Mouse (Mus musculus): Measurements from ENCODE around the gene Mphosph9. TPM values are rescaled to one million over a fixed set of nuclear protein-coding genes. Genes with fewer than 3 reads are reported as not detected.
A peak's percentile ranks its signal among the peaks of the same experiment; 100 is the strongest.
"Not testable (repeated sequence)": the region's sequence is repeated elsewhere in the genome, so short reads cannot be mapped to it uniquely, and the experiment has no call there.

The Mphosph9 gene
- polyA plus RNA-seq, 1 experiment from 2014 or later = 10.8 TPM

DNA sequence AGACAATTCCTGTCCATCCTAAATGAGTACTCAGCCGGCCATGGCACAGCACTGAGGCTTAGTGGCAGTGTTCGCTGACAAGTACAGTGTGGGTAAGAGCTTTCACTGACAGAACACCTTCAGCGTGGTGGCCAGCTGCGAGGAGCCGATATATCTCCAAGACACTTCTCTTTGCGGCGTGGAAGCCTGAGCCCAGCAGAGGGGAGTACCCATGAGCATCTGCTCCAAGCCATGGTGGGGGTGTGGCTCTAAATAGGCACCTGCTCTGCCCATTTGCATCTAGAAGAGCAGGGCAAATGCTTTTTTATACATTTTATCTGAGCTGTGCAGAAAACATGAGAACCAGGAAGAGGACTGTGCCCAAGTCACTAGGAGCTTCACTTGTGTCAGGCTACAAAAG is 101.9 kb downstream of the Mphosph9 start:
- H3K27me3 ChIP-seq = no peaks in the 10 kb centered on the region
- no peak overlapping the region for H3K27ac ChIP-seq (replicated peaks)
- H3K9me3 ChIP-seq = no peaks in the 10 kb centered on the region
- H3K4me1 ChIP-seq (replicated peaks) = peaks cover 24% of the 10 kb centered on the region
- H3K36me3 ChIP-seq = no peaks in the 10 kb centered on the region
- H3K4me3 ChIP-seq = no peak overlapping the region
- H3K4me2 ChIP-seq = no peak overlapping the region
- 89% methylated on average over 7 of the region's 7 CpGs for WGBS
- ATAC-seq (ENCODE audit: low FRiP score, low read depth) = no peak
- H3K9ac ChIP-seq = no peak overlapping the region

GRCm38 (mm10) chr5:124224321-124225092 is 103.3 kb downstream of the Mphosph9 start:
- Histone ChIP-seq H3K4me2 (no peak overlapping the region), H3K27ac (replicated peaks) (no peak overlapping the region), H3K9ac (no peak overlapping the region), H3K4me3 (no peak overlapping the region), H3K27me3 (no peaks in the 10 kb centered on the region), H3K4me1 (replicated peaks) (peaks cover 33% of the 10 kb centered on the region), H3K9me3 (no peaks in the 10 kb centered on the region), H3K36me3 (no peaks in the 10 kb centered on the region)
- 49% methylated on average over 16 of the region's 16 CpGs for WGBS
- ATAC-seq (ENCODE audit: low FRiP score, low read depth) = no peak

- WGBS = 90% methylated on average over 8 of the region's 8 CpGs
- ATAC-seq (ENCODE audit: low FRiP score, low read depth) = no peak
- Histone ChIP-seq H3K36me3 (no peaks in the 10 kb centered on the region), H3K4me3 (no peak overlapping the region), H3K4me1 (replicated peaks) (peaks cover 40% of the 10 kb centered on the region), H3K9ac (no peak overlapping the region), H3K9me3 (no peaks in the 10 kb centered on the region), H3K27ac (replicated peaks) (no peak overlapping the region), H3K4me2 (no peak overlapping the region), H3K27me3 (no peaks in the 10 kb centered on the region)
These were observed 104.2 kb downstream of the Mphosph9 start for GRCm38 (mm10) chr5:124223574-124223973.

DNA sequence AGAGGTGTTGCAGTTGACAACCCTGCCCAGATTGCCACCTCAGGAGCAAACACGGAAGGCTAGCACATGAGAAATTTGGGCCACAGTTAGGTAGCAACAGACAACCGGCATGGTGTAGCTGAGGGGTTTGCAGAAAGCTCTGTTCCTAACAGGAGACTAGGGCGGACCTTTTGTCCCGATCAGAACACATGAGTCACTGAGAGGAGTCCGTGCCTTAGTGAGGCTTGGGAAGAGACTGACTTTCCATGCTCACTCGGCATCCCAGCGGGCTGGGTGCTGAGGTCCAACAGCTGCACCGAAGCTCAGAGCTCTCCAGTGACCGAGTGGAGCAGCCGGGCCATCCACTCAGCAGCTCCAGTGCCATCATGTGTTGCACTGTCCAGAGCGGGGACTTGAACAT is 105.1 kb downstream of the Mphosph9 start:
- 94% methylated on average over 11 of the region's 11 CpGs for WGBS
- Histone ChIP-seq H3K4me2 (no peak overlapping the region), H3K9me3 (no peaks in the 10 kb centered on the region), H3K9ac (no peak overlapping the region), H3K27me3 (no peaks in the 10 kb centered on the region), H3K4me3 (no peak overlapping the region), H3K36me3 (no peaks in the 10 kb centered on the region), H3K27ac (replicated peaks) (no peak overlapping the region), H3K4me1 (replicated peaks) (peaks cover 44% of the 10 kb centered on the region)
- no peak for ATAC-seq (ENCODE audit: low FRiP score, low read depth)

GRCm38 (mm10) chr5:124221736-124222040 is 106.1 kb downstream of the Mphosph9 start:
- Histone ChIP-seq H3K4me2 (no peak overlapping the region), H3K9me3 (no peaks in the 10 kb centered on the region), H3K36me3 (no peaks in the 10 kb centered on the region), H3K4me3 (no peak overlapping the region), H3K27me3 (no peaks in the 10 kb centered on the region), H3K27ac (replicated peaks) (no peak overlapping the region; the same call in 1 of the 2 replicates), H3K4me1 (replicated peaks) (peaks cover 41% of the 10 kb centered on the region), H3K9ac (no peak overlapping the region)
- WGBS = 81% methylated on average over 7 of the region's 7 CpGs
- 0 out of 2 replicates have a peak, but pooled peaks have one; percentile 20 for ATAC-seq (ENCODE audit: low FRiP score, low read depth)

- Histone ChIP-seq H3K4me3 (no peak overlapping the region), H3K9me3 (no peaks in the 10 kb centered on the region), H3K4me1 (replicated peaks) (peaks cover 41% of the 10 kb centered on the region), H3K4me2 (no peak overlapping the region), H3K27me3 (no peaks in the 10 kb centered on the region), H3K9ac (no peak overlapping the region), H3K36me3 (no peaks in the 10 kb centered on the region), H3K27ac (replicated peaks) (peak overlapping the region; percentile 29; the same call in 1 of the 2 replicates)
- 62% methylated on average over 7 of the region's 7 CpGs for WGBS
- 0 out of 2 replicates have a peak, but pooled peaks have one; percentile 49 for ATAC-seq (ENCODE audit: low FRiP score, low read depth)
These were observed 106.6 kb downstream of the Mphosph9 start for GRCm38 (mm10) chr5:124221037-124221735.

GRCm38 (mm10) chr5:124220551-124220950 is 107.2 kb downstream of the Mphosph9 start:
- Histone ChIP-seq H3K9me3 (no peaks in the 10 kb centered on the region), H3K4me1 (replicated peaks) (peaks cover 41% of the 10 kb centered on the region), H3K4me3 (no peak overlapping the region), H3K27ac (replicated peaks) (peak overlapping the region; percentile 29; the same call in 1 of the 2 replicates), H3K9ac (no peak overlapping the region), H3K36me3 (no peaks in the 10 kb centered on the region), H3K4me2 (no peak overlapping the region), H3K27me3 (no peaks in the 10 kb centered on the region)
- ATAC-seq (ENCODE audit: low FRiP score, low read depth) = no peak
- WGBS = 94% methylated on average over 5 of the region's 5 CpGs

DNA sequence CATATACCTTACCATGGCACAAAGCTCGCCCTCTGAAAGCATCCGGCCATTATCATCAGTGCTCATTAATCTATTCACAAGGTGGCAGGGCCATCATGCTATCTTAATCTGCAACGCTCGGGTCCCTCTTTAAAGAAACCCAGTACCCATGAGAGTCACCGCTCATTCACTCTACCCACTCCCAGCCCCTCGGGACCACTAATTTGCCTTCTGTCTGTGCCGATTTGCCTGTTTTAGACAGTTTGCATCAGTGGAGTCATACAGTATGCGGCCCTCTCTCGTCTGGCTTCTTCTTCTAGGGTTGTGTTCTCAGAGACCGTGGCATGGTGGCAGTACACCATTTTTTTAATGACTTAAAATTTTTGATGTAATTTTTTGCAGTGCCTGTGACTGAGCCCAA is 108.3 kb downstream of the Mphosph9 start:
- H3K27me3 ChIP-seq = no peaks in the 10 kb centered on the region
- no peak overlapping the region for H3K9ac ChIP-seq
- 50% methylated on average over 10 of the region's 10 CpGs for WGBS
- peaks cover 41% of the 10 kb centered on the region for H3K4me1 ChIP-seq (replicated peaks)
- no peak for ATAC-seq (ENCODE audit: low FRiP score, low read depth)
- H3K27ac ChIP-seq (replicated peaks) = no peak overlapping the region
- H3K4me2 ChIP-seq = no peak overlapping the region
- no peaks in the 10 kb centered on the region for H3K9me3 ChIP-seq
- no peaks in the 10 kb centered on the region for H3K36me3 ChIP-seq
- no peak overlapping the region for H3K4me3 ChIP-seq

DNA sequence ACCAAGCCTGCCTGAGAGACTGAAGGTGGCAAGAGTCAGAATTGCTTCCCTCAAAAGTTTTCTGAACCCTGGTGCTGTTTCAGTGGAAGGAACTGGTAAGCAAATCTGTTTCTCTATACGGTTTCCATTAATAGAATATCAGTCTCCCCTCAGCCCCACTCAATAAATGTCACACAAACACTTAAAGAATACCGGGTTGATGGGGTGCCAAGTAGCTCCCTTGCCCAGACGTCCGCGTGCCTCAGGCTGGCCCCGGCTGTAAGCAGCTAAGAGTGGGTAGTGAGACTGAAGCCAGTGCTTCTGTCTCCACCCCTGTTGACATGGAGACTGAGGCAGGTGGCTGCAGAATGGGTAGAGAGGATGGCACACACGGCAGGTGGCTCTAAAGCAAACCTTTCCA is 108.8 kb downstream of the Mphosph9 start:
- no peaks in the 10 kb centered on the region for H3K9me3 ChIP-seq
- no peak overlapping the region for H3K27ac ChIP-seq (replicated peaks)
- 42% methylated on average over 7 of the region's 7 CpGs for WGBS
- ATAC-seq (ENCODE audit: low FRiP score, low read depth) = no peak
- no peak overlapping the region for H3K4me3 ChIP-seq
- peaks cover 36% of the 10 kb centered on the region for H3K4me1 ChIP-seq (replicated peaks)
- no peak overlapping the region for H3K9ac ChIP-seq
- no peak overlapping the region for H3K4me2 ChIP-seq
- no peaks in the 10 kb centered on the region for H3K27me3 ChIP-seq
- H3K36me3 ChIP-seq = no peaks in the 10 kb centered on the region

- H3K27ac ChIP-seq (replicated peaks) = no peak overlapping the region
- H3K36me3 ChIP-seq = no peaks in the 10 kb centered on the region
- H3K4me2 ChIP-seq = no peak overlapping the region
- no peaks in the 10 kb centered on the region for H3K9me3 ChIP-seq
- no peak for ATAC-seq (ENCODE audit: low FRiP score, low read depth)
- 55% methylated on average over 8 of the region's 8 CpGs for WGBS
- H3K4me1 ChIP-seq (replicated peaks) = peaks cover 36% of the 10 kb centered on the region
- no peak overlapping the region for H3K9ac ChIP-seq
- no peaks in the 10 kb centered on the region for H3K27me3 ChIP-seq
- no peak overlapping the region for H3K4me3 ChIP-seq
These were observed 110.1 kb downstream of the Mphosph9 start for GRCm38 (mm10) chr5:124217566-124218249.

- H3K9ac ChIP-seq; ATAC-seq (ENCODE audit: low FRiP score, low read depth); H3K4me2 ChIP-seq; H3K27me3 ChIP-seq; H3K9me3 ChIP-seq; H3K4me3 ChIP-seq; H3K36me3 ChIP-seq; H3K27ac ChIP-seq (replicated peaks): not testable (repeated sequence)
- H3K4me1 ChIP-seq (replicated peaks) = peaks cover 36% of the 10 kb centered on the region
- whole genome bisulfite sequencing = 94% methylated on average over 5 of the region's 5 CpGs
These were observed 110.7 kb downstream of the Mphosph9 start for GRCm38 (mm10) chr5:124217092-124217491.

DNA sequence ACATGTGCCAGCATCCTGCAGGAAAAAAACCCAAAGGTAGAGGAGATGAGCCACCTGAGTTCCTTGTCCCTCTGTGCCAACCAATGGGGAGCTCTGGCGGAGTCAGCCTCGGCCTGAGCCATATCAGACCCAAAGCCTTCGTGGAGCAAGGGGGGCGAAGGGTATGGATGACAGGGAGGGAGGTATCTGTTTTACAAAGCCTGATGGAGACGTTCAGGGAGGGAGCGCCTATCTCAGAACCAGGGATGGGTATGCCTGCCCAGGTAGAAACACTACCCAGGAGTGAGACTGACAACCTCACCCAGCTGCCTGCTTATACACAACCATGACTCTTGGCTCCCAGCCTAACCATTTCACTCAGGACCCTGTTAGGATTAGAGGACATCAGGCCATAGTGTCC is 111.4 kb downstream of the Mphosph9 start:
- no peak for ATAC-seq (ENCODE audit: low FRiP score, low read depth)
- Histone ChIP-seq H3K4me1 (replicated peaks) (peaks cover 30% of the 10 kb centered on the region), H3K9ac (no peak overlapping the region), H3K4me3 (no peak overlapping the region), H3K9me3 (no peaks in the 10 kb centered on the region), H3K4me2 (no peak overlapping the region), H3K27ac (replicated peaks) (no peak overlapping the region), H3K36me3 (no peaks in the 10 kb centered on the region), H3K27me3 (no peaks in the 10 kb centered on the region)
- 90% methylated on average over 6 of the region's 6 CpGs for WGBS
